Mouse (Mus musculus): ENCODE data around the gene 1110004F10Rik.

DNA sequence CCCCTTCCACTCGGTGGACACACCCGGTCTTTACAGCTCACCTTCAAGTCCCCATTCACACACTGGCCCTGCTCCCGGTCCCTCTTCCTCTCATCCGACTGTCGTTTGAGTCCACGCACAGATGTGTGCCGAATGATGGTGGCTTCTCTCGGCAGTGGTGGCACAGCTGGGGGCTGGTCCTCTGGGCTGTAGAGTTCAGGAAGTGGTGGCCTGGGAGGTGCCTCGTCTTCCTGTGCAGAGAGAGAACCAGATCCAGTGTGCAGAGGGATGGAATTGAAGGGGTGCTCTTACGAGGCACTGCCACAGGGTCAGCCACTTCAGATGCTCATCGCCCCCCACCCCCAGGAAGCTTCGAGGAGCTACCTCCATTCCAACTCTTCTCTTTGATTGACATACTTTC lies 98.0 kb downstream of the 1110004F10Rik start:
- TF ChIP-seq CTCF (IDR thresholded peaks at IDR 0.05) = no peak
- no peak for TF ChIP-seq EP300 (IDR thresholded peaks at IDR 0.05)

All from lung, postnatal 0 days (tissue).